Mouse (Mus musculus) lung, embryonic 16.5 days (tissue): ENCODE data around the gene Gucy1b2. TPM values are rescaled to one million over a fixed set of nuclear protein-coding genes. Genes with fewer than 3 reads are reported as not detected.
A peak's percentile ranks its signal among the peaks of the same experiment; 100 is the strongest.

Source experiments
- ATAC-seq: fragments of 200-750 bp; cut with Nextera tagmentation; 2 replicates; pipeline ENCODE4 v1.8.0; 2017; ENCODE audit warnings: low read depth, mild to moderate bottlenecking, moderate library complexity
- H3K27ac ChIP-seq: fragments of 300-500 bp; sonication (generic); 2 replicates; pipeline ENCODE4 v1.5.1; 2014; ENCODE audit warnings: mild to moderate bottlenecking, control low read depth, low read length
- H3K27me3 ChIP-seq: fragments of 300-500 bp; sonication (generic); 2 replicates; pipeline ENCODE4 v1.6.1; 2014; ENCODE audit warnings: low read depth, low read length, mixed read lengths; ENCODE audit not compliant: control insufficient read depth, insufficient read depth
- H3K36me3 ChIP-seq: fragments of 300-500 bp; sonication (generic); 2 replicates; pipeline ENCODE4 v1.6.1; 2014; ENCODE audit warnings: low read length; ENCODE audit not compliant: control insufficient read depth, insufficient read depth
- H3K4me1 ChIP-seq: fragments of 300-500 bp; sonication (generic); replicated peaks from 2 replicates; pipeline ENCODE4 v1.6.1; 2014; ENCODE audit warnings: low read length, mixed read lengths; ENCODE audit not compliant: control insufficient read depth, insufficient read depth
- H3K4me2 ChIP-seq: fragments of 300-500 bp; sonication (generic); 2 replicates; pipeline ENCODE4 v1.6.1; 2014; ENCODE audit warnings: low read depth, low read length, control low read depth
- H3K4me3 ChIP-seq: fragments of 300-500 bp; sonication (generic); 2 replicates; pipeline ENCODE4 v1.5.1; 2014; ENCODE audit warnings: mild to moderate bottlenecking, low read length, control low read depth
- H3K9ac ChIP-seq: fragments of 300-500 bp; sonication (generic); 2 replicates; pipeline ENCODE4 v1.6.1; 2014; ENCODE audit warnings: low read length, control low read depth
- H3K9me3 ChIP-seq: fragments of 300-500 bp; sonication (generic); 2 replicates; pipeline ENCODE4 v1.6.1; 2016; ENCODE audit warnings: low read length; ENCODE audit not compliant: control insufficient read depth
- WGBS: fragments of 180-500 bp; shearing (Covaris S2); extraction: QIAGEN DNeasy Blood & Tissue Kit; methylation state at CpG from one replicate; pipeline ENCODE4 v1.1.7; 2014; 5-methylcytosine and 5-hydroxymethylcytosine counted together
- polyA plus RNA-seq: library from polyadenylated mRNA; unstranded; fragments of >200 nt; fragmentation: Nextera tagmentation; extraction: Ambion mirVana; gene quantifications from 2 replicates; pipeline ENCODE4 v1.2.1, GENCODE M21; 2015

The Gucy1b2 gene
- polyA plus RNA-seq, 1 experiment from 2014 or later: 0.31 TPM

GRCm38 (mm10) chr14:62425277-62425691 is 30.8 kb downstream of the Gucy1b2 start:
- Histone ChIP-seq H3K4me3 (no peak overlapping the region), H3K4me1 (no peaks in the 10 kb centered on the region), H3K27ac (no peak overlapping the region), H3K27me3 (no peaks in the 10 kb centered on the region), H3K36me3 (no peaks in the 10 kb centered on the region), H3K9me3 (no peaks in the 10 kb centered on the region), H3K4me2 (no peak overlapping the region), H3K9ac (no peak overlapping the region)
- no peak for ATAC-seq
- WGBS: 59% methylated on average over 2 of the region's 2 CpGs

- no peak overlapping the region for H3K27ac ChIP-seq
- no peak overlapping the region for H3K9ac ChIP-seq
- H3K4me3 ChIP-seq: no peak overlapping the region
- no peaks in the 10 kb centered on the region for H3K36me3 ChIP-seq
- H3K27me3 ChIP-seq: no peaks in the 10 kb centered on the region
- H3K9me3 ChIP-seq: no peaks in the 10 kb centered on the region
- no peak for ATAC-seq
- WGBS: 44% methylated on average over 4 of the region's 4 CpGs
- peaks cover under 1% of the 10 kb centered on the region; the same call in 1 of the 2 replicates for H3K4me1 ChIP-seq
- H3K4me2 ChIP-seq: no peak overlapping the region
Measured at GRCm38 (mm10) chr14:62422265-62422664, 33.8 kb downstream of the Gucy1b2 start.

GRCm38 (mm10) chr14:62417501-62417900 is 38.6 kb downstream of the Gucy1b2 start:
- peaks cover 6% of the 10 kb centered on the region for H3K4me1 ChIP-seq
- no peak overlapping the region for H3K27ac ChIP-seq
- H3K36me3 ChIP-seq: no peaks in the 10 kb centered on the region
- H3K4me2 ChIP-seq: no peak overlapping the region
- ATAC-seq: no peak
- no peaks in the 10 kb centered on the region for H3K9me3 ChIP-seq
- 67% methylated on average over 3 of the region's 3 CpGs for WGBS
- H3K27me3 ChIP-seq: no peaks in the 10 kb centered on the region
- no peak overlapping the region for H3K4me3 ChIP-seq
- no peak overlapping the region for H3K9ac ChIP-seq

GRCm38 (mm10) chr14:62416742-62417134 is 39.4 kb downstream of the Gucy1b2 start:
- Histone ChIP-seq H3K4me3 (no peak overlapping the region), H3K4me1 (peaks cover 6% of the 10 kb centered on the region), H3K4me2 (no peak overlapping the region), H3K27ac (peak overlapping the region; percentile 34; the same call in 1 of the 2 replicates), H3K36me3 (no peaks in the 10 kb centered on the region), H3K27me3 (no peaks in the 10 kb centered on the region), H3K9me3 (no peaks in the 10 kb centered on the region), H3K9ac (no peak overlapping the region)
- ATAC-seq: peak; percentile 83; the same call in 1 of the 2 replicates
- WGBS: 17% methylated on average over 1 of the region's 1 CpGs

GRCm38 (mm10) chr14:62416007-62416741 is 39.9 kb downstream of the Gucy1b2 start:
- H3K27ac ChIP-seq: peak overlapping the region; percentile 34; the same call in 1 of the 2 replicates
- H3K27me3 ChIP-seq: no peaks in the 10 kb centered on the region
- H3K4me3 ChIP-seq: no peak overlapping the region
- no peak for ATAC-seq
- no peaks in the 10 kb centered on the region for H3K36me3 ChIP-seq
- H3K9ac ChIP-seq: no peak overlapping the region
- H3K9me3 ChIP-seq: no peaks in the 10 kb centered on the region
- no peak overlapping the region for H3K4me2 ChIP-seq
- WGBS: 56% methylated on average over 7 of the region's 7 CpGs
- peaks cover 6% of the 10 kb centered on the region for H3K4me1 ChIP-seq

- Histone ChIP-seq H3K4me3 (no peak overlapping the region), H3K27me3 (no peaks in the 10 kb centered on the region), H3K36me3 (no peaks in the 10 kb centered on the region), H3K9ac (no peak overlapping the region), H3K4me1 (peaks cover 5% of the 10 kb centered on the region), H3K4me2 (no peak overlapping the region), H3K9me3 (no peaks in the 10 kb centered on the region), H3K27ac (no peak overlapping the region)
- WGBS: 72% methylated on average over 2 of the region's 2 CpGs
- no peak for ATAC-seq
Measured at GRCm38 (mm10) chr14:62395346-62395745, 60.7 kb downstream of the Gucy1b2 start.

- Histone ChIP-seq H3K9me3 (no peaks in the 10 kb centered on the region), H3K4me2 (no peak overlapping the region), H3K27me3 (no peaks in the 10 kb centered on the region), H3K4me1 (peaks cover 5% of the 10 kb centered on the region), H3K4me3 (no peak overlapping the region), H3K9ac (no peak overlapping the region), H3K27ac (no peak overlapping the region), H3K36me3 (no peaks in the 10 kb centered on the region)
- 42% methylated on average over 4 of the region's 4 CpGs for WGBS
- ATAC-seq: peak; percentile 73
Measured at GRCm38 (mm10) chr14:62392754-62393153, 63.3 kb downstream of the Gucy1b2 start.

- Histone ChIP-seq H3K4me2 (no peak overlapping the region; the same call in 1 of the 2 replicates), H3K9me3 (no peaks in the 10 kb centered on the region), H3K36me3 (no peaks in the 10 kb centered on the region), H3K9ac (no peak overlapping the region), H3K4me1 (peaks cover 5% of the 10 kb centered on the region), H3K27ac (no peak overlapping the region), H3K4me3 (no peak overlapping the region), H3K27me3 (no peaks in the 10 kb centered on the region)
- WGBS: 74% methylated on average over 9 of the region's 9 CpGs
- ATAC-seq: no peak
Measured at GRCm38 (mm10) chr14:62389729-62390536, 66.2 kb downstream of the Gucy1b2 start.

- H3K36me3 ChIP-seq: no peaks in the 10 kb centered on the region
- WGBS: 61% methylated on average over 6 of the region's 6 CpGs
- H3K4me2 ChIP-seq: no peak overlapping the region; the same call in 1 of the 2 replicates
- peaks cover 5% of the 10 kb centered on the region for H3K4me1 ChIP-seq
- no peak overlapping the region for H3K4me3 ChIP-seq
- H3K9me3 ChIP-seq: no peaks in the 10 kb centered on the region
- H3K27me3 ChIP-seq: no peaks in the 10 kb centered on the region
- no peak; the same call in 1 of the 2 replicates for ATAC-seq
- no peak overlapping the region for H3K27ac ChIP-seq
- no peak overlapping the region for H3K9ac ChIP-seq
Measured at GRCm38 (mm10) chr14:62389064-62389728, 66.9 kb downstream of the Gucy1b2 start.
